16 mouse cellular contexts compared by ENCODE assay signal in the genomic region with DNA sequence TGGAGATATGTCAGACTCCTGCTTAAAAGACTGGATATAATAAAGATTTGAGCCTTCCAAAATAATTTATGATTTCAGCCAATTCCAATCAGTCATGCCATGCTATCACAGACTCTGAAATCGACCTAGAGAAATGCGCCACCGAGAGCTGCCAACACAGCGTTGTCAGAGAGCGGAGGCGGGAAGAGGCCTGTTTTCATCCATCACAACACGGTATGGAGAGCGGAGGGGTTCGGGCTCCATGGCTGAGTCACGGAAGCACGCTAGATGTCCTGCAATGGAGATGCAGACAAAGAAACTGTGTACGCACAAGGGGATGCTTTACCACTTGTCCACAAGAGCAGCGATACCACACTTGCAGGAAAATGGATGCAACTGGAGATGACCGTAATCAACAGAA.
DNase-seq lines count a peak whose midpoint lies in the region; ATAC-seq and TF ChIP-seq lines count a peak whose summit lies in the region.
"Had no signal": no experiment of that assay in that cellular context is flagged by ENCODE, and none has a peak within 500 bp of the region (broad histone marks: within the 10 kb centered on the region; RNA-seq: fewer than 3 reads in every experiment).

No protein-coding gene starts in this region.

- H3K36me3 ChIP-seq in neural tube, embryonic 13.5 days: no peaks in the 10 kb centered on the region
- no peaks in the 10 kb centered on the region for H3K36me3 ChIP-seq in neural tube, embryonic 15.5 days

- no peaks in the 10 kb centered on the region for H3K9me3 ChIP-seq in neural tube, embryonic 13.5 days
- H3K9me3 ChIP-seq in neural tube, embryonic 15.5 days (replicated peaks): no peaks in the 10 kb centered on the region

- ATAC-seq in neural tube, embryonic 13.5 days (ENCODE audit: low read depth): peak; percentile 32; the same call in 1 of the 2 replicates
- ATAC-seq in neural tube, embryonic 15.5 days (ENCODE audit: low FRiP score): no peak

- no peaks in the 10 kb centered on the region for H3K27me3 ChIP-seq in neural tube, embryonic 13.5 days
- no peaks in the 10 kb centered on the region for H3K27me3 ChIP-seq in neural tube, embryonic 15.5 days (replicated peaks)

- H3K4me3 ChIP-seq in neural tube, embryonic 13.5 days: no peak overlapping the region
- peak overlapping the region; percentile 35; the same call in 1 of the 2 replicates for H3K4me3 ChIP-seq in layer of hippocampus, adult 2 months
- no peak overlapping the region for H3K4me3 ChIP-seq in neural tube, embryonic 15.5 days (replicated peaks)

- H3K4me2 ChIP-seq in neural tube, embryonic 13.5 days: no peak overlapping the region
- H3K4me2 ChIP-seq in neural tube, embryonic 15.5 days: no peak overlapping the region
- H3K4me2 ChIP-seq: liver, embryonic 11.5 days; midbrain, embryonic 11.5 days had no signal

- H3K9ac ChIP-seq in neural tube, embryonic 13.5 days: no peak overlapping the region
- H3K9ac ChIP-seq in neural tube, embryonic 15.5 days (replicated peaks): no peak overlapping the region

- peaks cover 17% of the 10 kb centered on the region for H3K4me1 ChIP-seq in neural tube, embryonic 13.5 days (replicated peaks)
- H3K4me1 ChIP-seq in neural tube, embryonic 15.5 days: peaks cover 12% of the 10 kb centered on the region

- no peak for TF ChIP-seq CTCF in layer of hippocampus, adult 2 months (conservative IDR thresholded peaks at IDR 0.05)

- DNase-seq in cerebellum, postnatal 14 days: peak; percentile 23 to 25
- DNase-seq in cerebellum, postnatal 36 days: no peak
- DNase-seq in neural tube, embryonic 10.5 days (ENCODE audit: extremely low spot score, low spot score): no peak
- DNase-seq in layer of hippocampus, adult 2 months (ENCODE audit: low spot score in 2 of 2): peak; percentile 67 to 80
- no peak for DNase-seq in ovary, postnatal 10 days (ENCODE audit: low spot score)
- DNase-seq in urinary bladder, postnatal 36 days (ENCODE audit: low spot score in 2 of 2): no peak
- DNase-seq: cerebellum, adult 9-11 months; heart, adult 18-20 months; heart, postnatal 14 days; kidney, adult 18-20 months; kidney, postnatal 36 days had no signal

- H3K27ac ChIP-seq in neural tube, embryonic 13.5 days (replicated peaks): peak overlapping the region; percentile 52
- peak overlapping the region; percentile 90 for H3K27ac ChIP-seq in layer of hippocampus, adult 2 months
- peak overlapping the region; percentile 54 for H3K27ac ChIP-seq in neural tube, embryonic 15.5 days (replicated peaks)
- H3K27ac ChIP-seq: stomach, postnatal 0 days had no signal

- WGBS in neural tube, embryonic 13.5 days: 82% methylated on average over 14 of the region's 14 CpGs
- 78% methylated on average over 14 of the region's 14 CpGs for WGBS in neural tube, embryonic 15.5 days

Comparison
In these comparisons a context has a peak if more than half of its experiments do, and no peak if none do; other contexts are left out.
1. DNase-seq: peak in cerebellum, postnatal 14 days (2 of 2) and layer of hippocampus, adult 2 months (2 of 2); none in cerebellum, postnatal 36 days (0 of 2), neural tube, embryonic 10.5 days (single experiment), ovary, postnatal 10 days (single experiment) and urinary bladder, postnatal 36 days (0 of 2).
2. Peak in every context shown above with its lines, with median percentiles within 50 percentile points of each other: H3K27ac ChIP-seq.